Mouse (Mus musculus) stomach, embryonic 16.5 days (tissue): ENCODE measurements around the gene Slc9b2. TPM values are rescaled to one million over a fixed set of nuclear protein-coding genes. Genes with fewer than 3 reads are reported as not detected.

Experiments
- ATAC-seq: fragments of 200-750 bp; cut with Nextera tagmentation; 2 replicates; pipeline ENCODE4 v1.8.0; 2017; ENCODE audit warnings: moderate number of reproducible peaks, moderate TSS enrichment; ENCODE audit not compliant: insufficient read depth, low FRiP score
- H3K27ac ChIP-seq: fragments of 300-500 bp; sonication (generic); 2 replicates; pipeline ENCODE4 v1.5.1; 2014; ENCODE audit warnings: low read length
- H3K27me3 ChIP-seq: fragments of 300-500 bp; sonication (generic); 2 replicates; pipeline ENCODE4 v1.6.1; 2014; ENCODE audit warnings: low read length, control low read depth, mixed read lengths; ENCODE audit not compliant: control insufficient read depth, insufficient read depth
- H3K36me3 ChIP-seq: fragments of 300-500 bp; sonication (generic); 2 replicates; pipeline ENCODE4 v1.6.1; 2014; ENCODE audit warnings: low read length; ENCODE audit not compliant: control insufficient read depth, insufficient read depth
- H3K4me1 ChIP-seq: fragments of 300-500 bp; sonication (generic); 2 replicates; pipeline ENCODE4 v1.6.1; 2014; ENCODE audit warnings: low read length, control low read depth, mixed read lengths; ENCODE audit not compliant: control insufficient read depth, insufficient read depth
- H3K4me2 ChIP-seq: fragments of 300-500 bp; sonication (generic); 2 replicates; pipeline ENCODE4 v1.6.1; 2014; ENCODE audit warnings: low read depth, low read length, mixed read lengths
- H3K4me3 ChIP-seq: fragments of 300-500 bp; sonication (generic); replicated peaks from 2 replicates; pipeline ENCODE4 v1.5.1; 2014; ENCODE audit warnings: mild to moderate bottlenecking, low read length
- H3K9ac ChIP-seq: fragments of 300-500 bp; sonication (generic); 2 replicates; pipeline ENCODE4 v1.6.1; 2014; ENCODE audit warnings: low read length
- H3K9me3 ChIP-seq: fragments of 300-500 bp; sonication (generic); replicated peaks from 2 replicates; pipeline ENCODE4 v1.6.1; 2016; ENCODE audit warnings: low read length, control low read depth; ENCODE audit not compliant: control insufficient read depth
- WGBS: fragments of 180-500 bp; shearing (Covaris S2); extraction: QIAGEN DNeasy Blood & Tissue Kit; methylation state at CpG from one replicate; pipeline ENCODE4 v1.1.7; 2014; 5-methylcytosine and 5-hydroxymethylcytosine counted together
- polyA plus RNA-seq: library from polyadenylated mRNA; unstranded; fragments of >200 nt; fragmentation: Nextera tagmentation; extraction: Ambion mirVana; gene quantifications from 2 replicates; pipeline ENCODE4 v1.2.1, GENCODE M21; 2015

The Slc9b2 gene
- polyA plus RNA-seq, 1 experiment from 2014 or later = 3.6 TPM

DNA sequence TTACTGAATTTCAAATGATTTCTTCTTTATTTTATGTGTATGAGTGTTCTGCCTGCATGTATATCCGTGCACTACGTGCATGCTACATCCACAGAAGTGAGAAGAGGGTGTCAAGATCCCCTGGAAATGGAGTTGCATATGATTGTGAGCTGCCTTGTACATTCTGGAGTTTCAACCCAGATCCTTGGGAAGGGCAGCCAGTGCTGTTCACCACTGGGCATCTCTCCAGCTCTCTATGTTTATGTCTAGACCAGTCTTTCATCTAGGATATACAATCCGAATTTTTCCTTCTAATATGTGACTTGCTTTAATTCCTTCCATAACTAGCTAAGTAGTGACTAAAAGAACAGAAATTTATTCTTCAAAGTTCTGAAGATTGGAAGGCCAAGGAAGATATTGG, 68.3 kb downstream of the Slc9b2 start:
- Histone ChIP-seq H3K4me2 (no peak overlapping the region), H3K27me3 (no peaks in the 10 kb centered on the region), H3K4me1 (no peaks in the 10 kb centered on the region), H3K4me3 (no peak overlapping the region), H3K27ac (no peak overlapping the region), H3K9me3 (no peaks in the 10 kb centered on the region), H3K9ac (no peak overlapping the region), H3K36me3 (no peaks in the 10 kb centered on the region)
- 65% methylated on average over 3 of the region's 3 CpGs for WGBS
- no peak for ATAC-seq

DNA sequence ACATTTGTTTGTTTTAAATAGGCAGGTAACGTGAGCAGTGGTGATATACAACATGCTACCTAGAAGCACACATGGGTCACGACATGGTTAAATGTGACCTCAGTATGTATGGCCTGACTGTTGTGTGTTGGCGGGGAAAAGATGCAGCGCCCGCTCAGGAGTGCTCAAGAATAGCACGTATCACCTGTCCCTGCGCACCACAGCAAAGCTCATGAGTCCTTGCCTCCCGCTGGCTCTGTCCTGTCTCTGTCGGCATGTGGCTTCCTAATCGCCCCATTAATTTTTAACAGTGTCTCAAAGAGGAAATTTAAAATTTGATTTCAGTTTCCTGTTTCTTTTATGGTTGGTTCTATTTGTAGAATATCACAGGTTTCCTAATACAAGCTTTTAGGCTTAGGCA, 69.9 kb downstream of the Slc9b2 start:
- H3K27me3 ChIP-seq = no peaks in the 10 kb centered on the region
- ATAC-seq = no peak
- 80% methylated on average over 10 of the region's 10 CpGs for WGBS
- H3K9ac ChIP-seq = no peak overlapping the region
- H3K9me3 ChIP-seq = no peaks in the 10 kb centered on the region
- H3K4me1 ChIP-seq = no peaks in the 10 kb centered on the region
- no peak overlapping the region for H3K4me3 ChIP-seq
- no peak overlapping the region for H3K27ac ChIP-seq
- H3K36me3 ChIP-seq = no peaks in the 10 kb centered on the region
- no peak overlapping the region for H3K4me2 ChIP-seq

DNA sequence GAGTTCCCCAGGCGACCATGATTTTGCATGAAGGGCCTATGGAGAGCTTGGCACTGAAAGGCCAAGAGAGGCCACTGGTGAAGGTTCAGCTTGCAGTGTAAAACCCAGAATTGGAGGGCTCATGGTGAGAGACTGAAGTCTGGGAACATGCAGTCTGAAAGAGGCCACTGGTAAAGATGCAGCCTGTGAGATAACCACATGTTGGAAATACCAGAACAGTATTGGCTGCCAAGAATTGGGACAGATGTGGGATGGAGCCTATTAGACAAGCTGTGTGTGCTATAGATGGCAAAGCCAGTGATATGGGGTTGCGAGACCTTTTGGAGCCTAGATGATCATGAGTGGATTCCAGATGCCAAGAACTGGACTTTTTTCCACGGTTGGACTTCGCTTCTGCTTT, 72.4 kb downstream of the Slc9b2 start:
- Histone ChIP-seq H3K27me3 (no peaks in the 10 kb centered on the region), H3K36me3 (no peaks in the 10 kb centered on the region), H3K9me3 (no peaks in the 10 kb centered on the region), H3K4me3 (no peak overlapping the region), H3K4me2 (no peak overlapping the region), H3K27ac (no peak overlapping the region), H3K9ac (no peak overlapping the region), H3K4me1 (no peaks in the 10 kb centered on the region)
- WGBS = 94% methylated on average over 4 of the region's 4 CpGs
- no peak for ATAC-seq

DNA sequence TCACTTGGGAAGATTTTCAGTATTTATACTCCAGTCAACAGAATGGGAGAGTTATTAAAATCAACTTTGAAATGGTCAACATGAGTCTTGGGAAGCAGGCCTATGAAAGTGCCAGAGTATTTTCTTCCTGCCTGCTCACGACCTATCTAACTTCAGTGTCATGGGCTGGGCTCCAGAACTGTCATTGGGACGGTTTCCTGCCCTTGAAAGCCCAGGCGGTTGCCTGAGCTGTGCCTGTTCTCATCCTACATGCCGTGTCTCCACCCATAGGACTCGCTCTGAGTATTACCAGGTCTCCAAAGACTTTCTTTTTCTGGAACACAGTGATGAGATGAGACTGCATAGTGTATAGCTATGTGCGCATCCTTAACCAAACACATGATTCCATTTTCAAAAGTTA, 85.7 kb downstream of the Slc9b2 start:
- WGBS = 62% methylated on average over 6 of the region's 6 CpGs
- H3K4me1 ChIP-seq = no peaks in the 10 kb centered on the region
- no peaks in the 10 kb centered on the region for H3K36me3 ChIP-seq
- no peak overlapping the region for H3K4me2 ChIP-seq
- H3K9ac ChIP-seq = no peak overlapping the region
- ATAC-seq = no peak
- no peak overlapping the region for H3K27ac ChIP-seq
- H3K9me3 ChIP-seq = no peaks in the 10 kb centered on the region
- H3K27me3 ChIP-seq = no peaks in the 10 kb centered on the region
- no peak overlapping the region for H3K4me3 ChIP-seq

Other genes starting within 250 kb of the Slc9b2 start
- gene Cenpe, start 95.2 kb upstream of the Slc9b2 start, polyA plus RNA-seq = 18.4 and 20.4 TPM in 2 replicates
- 5.7 and 6.2 TPM in 2 replicates for gene Bdh2, start 26.5 kb upstream of the Slc9b2 start, polyA plus RNA-seq
- gene Slc9b1, start 40.3 kb downstream of the Slc9b2 start, polyA plus RNA-seq = 0.34 TPM in 1 of 2 replicates, not detected in the other
- 52.9 and 59.7 TPM in 2 replicates for gene Cisd2, start 116.2 kb downstream of the Slc9b2 start, polyA plus RNA-seq
- 456 and 465 TPM in 2 replicates for gene Ube2d3, start 130.4 kb downstream of the Slc9b2 start, polyA plus RNA-seq
- 16.8 and 18.3 TPM in 2 replicates for gene Manba, start 177.9 kb downstream of the Slc9b2 start, polyA plus RNA-seq